Mouse (Mus musculus): ENCODE results near the gene Aldh5a1. TPM values are rescaled to one million over a fixed set of nuclear protein-coding genes. Genes with fewer than 3 reads are reported as not detected.

Aldh5a1 gene
- polyA plus RNA-seq, 1 experiment from 2014 or later = 7.9 TPM

DNA sequence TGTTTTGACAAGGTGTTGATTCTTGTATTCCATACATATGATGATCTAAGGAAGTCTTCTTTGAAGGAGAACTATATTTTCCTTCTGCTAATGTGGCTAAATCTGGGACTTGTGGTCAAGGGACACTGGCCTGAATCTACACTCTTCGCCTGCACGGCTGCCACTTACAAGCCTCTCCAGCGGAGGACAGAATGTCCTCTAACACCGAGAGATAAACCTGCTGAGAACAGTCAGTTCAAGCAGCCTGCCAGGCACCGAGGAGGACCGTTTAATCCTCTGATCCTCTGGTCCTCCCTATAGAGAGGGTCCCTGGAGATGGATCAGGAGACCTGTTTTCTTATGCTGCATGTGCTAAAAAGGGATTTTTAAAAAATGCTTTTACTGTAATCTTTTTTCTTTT, 34.0 kb downstream of the Aldh5a1 start:
- no peaks in the 10 kb centered on the region for H3K27me3 ChIP-seq (ENCODE audit: control insufficient read depth, insufficient read depth, low read length)
- no peak overlapping the region for H3K4me2 ChIP-seq
- H3K9me3 ChIP-seq (replicated peaks; ENCODE audit: control insufficient read depth, low read length) = no peaks in the 10 kb centered on the region
- H3K9ac ChIP-seq (ENCODE audit: low read depth, low read length) = no peak overlapping the region
- WGBS (ENCODE audit: insufficient replicate concordance) = 42% methylated on average over 6 of the region's 6 CpGs
- H3K27ac ChIP-seq (ENCODE audit: low read depth, low read length) = no peak overlapping the region
- no peaks in the 10 kb centered on the region; the same call in 1 of the 2 replicates for H3K36me3 ChIP-seq (ENCODE audit: control insufficient read depth, insufficient read depth, low read length)
- no peak overlapping the region for H3K4me3 ChIP-seq (ENCODE audit: low read depth, low read length)
- ATAC-seq (replicated peaks; ENCODE audit: insufficient number of reproducible peaks, low FRiP score, low TSS enrichment) = no peak
- H3K4me1 ChIP-seq (ENCODE audit: control insufficient read depth, insufficient read depth, low read length) = no peaks in the 10 kb centered on the region

DNA sequence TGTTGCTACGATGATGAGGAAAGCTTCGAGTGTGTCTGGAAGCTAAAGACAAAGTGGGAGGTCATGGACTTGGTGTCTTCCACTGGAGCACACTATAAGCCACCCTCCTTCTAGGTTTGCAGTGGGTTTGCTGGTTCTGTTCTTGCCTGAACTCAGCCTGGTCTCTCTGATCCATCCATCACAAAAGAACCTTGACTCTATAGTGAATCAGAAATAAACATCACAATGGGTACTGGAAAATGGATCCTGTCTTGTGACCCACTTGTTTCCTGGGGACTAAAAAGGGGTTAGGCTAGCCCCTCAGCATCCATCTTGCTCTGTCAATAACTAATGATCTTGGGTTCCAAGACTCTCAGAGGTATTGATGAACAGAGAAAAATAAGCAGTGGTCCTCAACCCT, 35.5 kb downstream of the Aldh5a1 start:
- no peaks in the 10 kb centered on the region for H3K4me1 ChIP-seq (ENCODE audit: control insufficient read depth, insufficient read depth, low read length)
- no peak overlapping the region for H3K9ac ChIP-seq (ENCODE audit: low read depth, low read length)
- H3K36me3 ChIP-seq (ENCODE audit: control insufficient read depth, insufficient read depth, low read length) = no peaks in the 10 kb centered on the region; the same call in 1 of the 2 replicates
- ATAC-seq (replicated peaks; ENCODE audit: insufficient number of reproducible peaks, low FRiP score, low TSS enrichment) = no peak
- H3K4me3 ChIP-seq (ENCODE audit: low read depth, low read length) = no peak overlapping the region
- no peak overlapping the region for H3K4me2 ChIP-seq
- no peaks in the 10 kb centered on the region for H3K9me3 ChIP-seq (replicated peaks; ENCODE audit: control insufficient read depth, low read length)
- H3K27me3 ChIP-seq (ENCODE audit: control insufficient read depth, insufficient read depth, low read length) = no peaks in the 10 kb centered on the region
- H3K27ac ChIP-seq (ENCODE audit: low read depth, low read length) = no peak overlapping the region
- WGBS (ENCODE audit: insufficient replicate concordance) = 89% methylated on average over 2 of the region's 2 CpGs

DNA sequence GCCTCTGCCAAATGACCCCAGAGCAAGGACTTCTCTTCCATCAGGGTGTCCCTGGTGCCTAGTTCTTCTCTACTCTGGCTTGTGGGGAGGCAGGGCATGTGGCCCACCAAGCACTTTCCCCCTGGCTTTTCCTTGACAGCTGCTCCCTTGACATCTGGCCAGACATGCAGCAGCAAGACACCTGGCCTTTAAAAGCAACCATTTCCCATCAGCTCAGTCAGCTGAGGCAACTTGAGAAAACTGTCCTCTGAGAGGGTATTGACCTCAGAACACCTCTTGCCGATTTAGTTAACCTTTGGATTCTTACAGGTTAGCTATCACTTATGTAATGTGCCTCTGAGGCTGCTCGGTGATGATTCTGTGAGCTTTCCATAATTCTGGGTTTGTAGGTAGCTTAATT, 43.6 kb downstream of the Aldh5a1 start:
- H3K9me3 ChIP-seq (replicated peaks; ENCODE audit: control insufficient read depth, low read length) = no peaks in the 10 kb centered on the region
- no peak overlapping the region for H3K4me2 ChIP-seq
- no peak for ATAC-seq (replicated peaks; ENCODE audit: insufficient number of reproducible peaks, low FRiP score, low TSS enrichment)
- no peaks in the 10 kb centered on the region for H3K4me1 ChIP-seq (ENCODE audit: control insufficient read depth, insufficient read depth, low read length)
- WGBS (ENCODE audit: insufficient replicate concordance) = 74% methylated on average over 2 of the region's 2 CpGs
- no peaks in the 10 kb centered on the region for H3K27me3 ChIP-seq (ENCODE audit: control insufficient read depth, insufficient read depth, low read length)
- no peaks in the 10 kb centered on the region for H3K36me3 ChIP-seq (ENCODE audit: control insufficient read depth, insufficient read depth, low read length)
- no peak overlapping the region for H3K4me3 ChIP-seq (ENCODE audit: low read depth, low read length)
- no peak overlapping the region for H3K9ac ChIP-seq (ENCODE audit: low read depth, low read length)
- H3K27ac ChIP-seq (ENCODE audit: low read depth, low read length) = no peak overlapping the region

DNA sequence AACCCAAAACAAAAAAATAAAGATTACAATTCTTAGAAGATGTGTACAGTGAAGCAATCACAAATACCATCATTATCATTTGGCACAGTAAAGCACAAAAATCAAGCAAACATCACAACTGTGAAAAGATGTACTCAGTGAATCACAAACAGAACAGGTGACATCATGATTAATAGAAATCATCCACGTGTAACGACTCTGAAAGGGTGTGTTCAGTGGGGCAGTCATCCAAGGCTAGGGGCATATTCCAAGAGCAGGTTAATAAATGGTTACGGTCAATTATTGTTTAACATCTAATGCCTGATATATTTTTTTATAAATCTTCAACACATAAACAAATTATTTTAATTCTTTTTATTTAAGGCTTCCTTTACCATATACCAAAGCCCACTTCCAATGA, 44.9 kb downstream of the Aldh5a1 start:
- no peak overlapping the region for H3K27ac ChIP-seq (ENCODE audit: low read depth, low read length)
- H3K36me3 ChIP-seq (ENCODE audit: control insufficient read depth, insufficient read depth, low read length) = no peaks in the 10 kb centered on the region
- H3K4me1 ChIP-seq (ENCODE audit: control insufficient read depth, insufficient read depth, low read length) = no peaks in the 10 kb centered on the region
- ATAC-seq (replicated peaks; ENCODE audit: insufficient number of reproducible peaks, low FRiP score, low TSS enrichment) = no peak
- no peaks in the 10 kb centered on the region for H3K9me3 ChIP-seq (replicated peaks; ENCODE audit: control insufficient read depth, low read length)
- 89% methylated on average over 3 of the region's 3 CpGs for WGBS (ENCODE audit: insufficient replicate concordance)
- H3K4me3 ChIP-seq (ENCODE audit: low read depth, low read length) = no peak overlapping the region
- H3K4me2 ChIP-seq = no peak overlapping the region
- no peaks in the 10 kb centered on the region for H3K27me3 ChIP-seq (ENCODE audit: control insufficient read depth, insufficient read depth, low read length)
- no peak overlapping the region for H3K9ac ChIP-seq (ENCODE audit: low read depth, low read length)

DNA sequence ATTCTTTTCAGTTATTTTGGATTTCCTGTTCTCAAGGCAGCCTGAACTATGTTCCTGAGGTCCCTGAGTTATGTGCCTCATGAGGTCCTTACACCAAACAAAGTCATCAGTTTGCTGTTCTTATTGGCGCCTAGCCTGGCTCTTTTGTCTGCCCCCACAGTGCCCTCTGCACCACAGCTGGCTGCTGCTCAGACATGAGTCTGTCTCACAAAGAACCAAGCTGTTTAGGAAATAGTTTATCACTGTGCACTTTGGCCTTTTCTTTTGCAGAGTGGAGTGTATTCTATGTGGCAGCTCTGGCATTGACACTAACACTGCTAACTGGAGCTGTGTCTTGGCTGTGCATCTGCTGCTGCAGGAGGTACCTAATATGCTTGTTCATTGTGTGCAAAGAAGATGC, 47.9 kb downstream of the Aldh5a1 start:
- no peaks in the 10 kb centered on the region for H3K4me1 ChIP-seq (ENCODE audit: control insufficient read depth, insufficient read depth, low read length)
- no peak overlapping the region for H3K9ac ChIP-seq (ENCODE audit: low read depth, low read length)
- H3K27ac ChIP-seq (ENCODE audit: low read depth, low read length) = no peak overlapping the region
- no peak for ATAC-seq (replicated peaks; ENCODE audit: insufficient number of reproducible peaks, low FRiP score, low TSS enrichment)
- H3K27me3 ChIP-seq (ENCODE audit: control insufficient read depth, insufficient read depth, low read length) = no peaks in the 10 kb centered on the region
- no peak overlapping the region for H3K4me3 ChIP-seq (ENCODE audit: low read depth, low read length)
- no peak overlapping the region for H3K4me2 ChIP-seq
- WGBS (ENCODE audit: insufficient replicate concordance) = 65% methylated on average over 1 of the region's 1 CpGs
- no peaks in the 10 kb centered on the region for H3K9me3 ChIP-seq (replicated peaks; ENCODE audit: control insufficient read depth, low read length)
- no peaks in the 10 kb centered on the region for H3K36me3 ChIP-seq (ENCODE audit: control insufficient read depth, insufficient read depth, low read length)

DNA sequence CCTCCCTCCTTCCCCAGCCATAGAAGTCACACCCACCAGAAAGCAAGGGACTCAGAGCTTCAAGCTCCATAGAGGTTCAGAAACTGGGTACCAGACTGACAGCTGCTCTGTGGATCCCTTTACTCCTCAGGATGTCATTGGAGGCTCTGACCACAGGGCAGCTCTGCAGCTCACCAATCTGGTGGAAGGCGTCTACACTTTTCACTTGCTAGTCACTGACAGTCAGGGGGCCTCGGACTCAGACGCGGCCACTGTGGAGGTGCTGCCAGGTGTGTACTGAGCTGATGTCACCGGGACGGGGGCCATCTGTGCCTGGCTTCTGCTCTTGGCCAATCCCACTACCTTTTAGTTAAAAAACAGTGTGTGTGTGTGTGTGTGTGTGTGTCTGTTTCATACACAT, 55.0 kb downstream of the Aldh5a1 start:
- no peak for ATAC-seq (replicated peaks; ENCODE audit: insufficient number of reproducible peaks, low FRiP score, low TSS enrichment)
- H3K9me3 ChIP-seq (replicated peaks; ENCODE audit: control insufficient read depth, low read length) = no peaks in the 10 kb centered on the region
- no peak overlapping the region for H3K27ac ChIP-seq (ENCODE audit: low read depth, low read length)
- H3K36me3 ChIP-seq (ENCODE audit: control insufficient read depth, insufficient read depth, low read length) = no peaks in the 10 kb centered on the region
- H3K9ac ChIP-seq (ENCODE audit: low read depth, low read length) = no peak overlapping the region
- H3K27me3 ChIP-seq (ENCODE audit: control insufficient read depth, insufficient read depth, low read length) = no peaks in the 10 kb centered on the region
- no peak overlapping the region for H3K4me3 ChIP-seq (ENCODE audit: low read depth, low read length)
- H3K4me2 ChIP-seq = no peak overlapping the region
- 90% methylated on average over 6 of the region's 6 CpGs for WGBS (ENCODE audit: insufficient replicate concordance)
- no peaks in the 10 kb centered on the region for H3K4me1 ChIP-seq (ENCODE audit: control insufficient read depth, insufficient read depth, low read length)

DNA sequence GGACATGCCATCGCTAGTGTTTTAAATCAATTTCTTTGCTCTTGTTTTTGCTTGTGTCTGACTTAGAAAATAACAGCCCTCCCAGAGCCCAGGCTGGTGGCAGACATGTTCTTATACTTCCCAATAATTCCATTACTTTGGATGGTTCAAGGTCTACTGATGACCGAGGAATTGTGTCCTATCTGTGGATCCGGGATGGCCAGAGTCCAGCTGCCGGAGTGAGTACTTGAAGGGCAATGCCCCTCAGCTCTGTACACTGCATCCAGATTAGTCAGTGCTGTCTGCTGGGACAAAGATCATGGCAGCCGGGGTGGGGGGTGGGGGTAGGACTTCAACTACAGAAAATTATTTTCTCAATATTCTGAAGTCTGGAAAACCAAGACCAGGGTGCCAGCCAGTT, 56.8 kb downstream of the Aldh5a1 start:
- Histone ChIP-seq H3K9ac (ENCODE audit: low read depth, low read length) (no peak overlapping the region), H3K9me3 (replicated peaks; ENCODE audit: control insufficient read depth, low read length) (no peaks in the 10 kb centered on the region), H3K4me2 (no peak overlapping the region), H3K27ac (ENCODE audit: low read depth, low read length) (no peak overlapping the region), H3K36me3 (ENCODE audit: control insufficient read depth, insufficient read depth, low read length) (no peaks in the 10 kb centered on the region), H3K27me3 (ENCODE audit: control insufficient read depth, insufficient read depth, low read length) (no peaks in the 10 kb centered on the region), H3K4me3 (ENCODE audit: low read depth, low read length) (no peak overlapping the region), H3K4me1 (ENCODE audit: control insufficient read depth, insufficient read depth, low read length) (no peaks in the 10 kb centered on the region)
- 78% methylated on average over 5 of the region's 5 CpGs for WGBS (ENCODE audit: insufficient replicate concordance)
- ATAC-seq (replicated peaks; ENCODE audit: insufficient number of reproducible peaks, low FRiP score, low TSS enrichment) = no peak

DNA sequence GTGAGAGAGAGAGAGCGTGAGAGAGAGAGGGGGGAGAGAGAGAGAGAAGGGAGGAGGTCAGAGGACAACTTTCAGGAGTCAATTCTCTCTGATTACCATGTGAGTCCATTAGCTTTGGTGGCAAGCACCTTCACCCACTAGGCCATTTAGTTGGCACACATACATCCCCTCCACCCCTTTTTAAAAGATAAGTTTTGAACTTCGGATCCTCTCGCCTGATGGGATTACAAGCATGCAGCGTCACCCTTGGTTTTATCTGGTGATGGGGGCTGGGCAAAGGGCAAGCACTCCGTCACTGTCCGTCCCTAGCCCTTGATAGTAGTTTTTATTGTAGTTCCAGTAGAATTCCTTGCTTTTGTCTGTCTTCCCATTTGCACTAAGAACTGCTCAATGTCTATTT, 57.3 kb downstream of the Aldh5a1 start:
- Histone ChIP-seq H3K4me3 (ENCODE audit: low read depth, low read length) (no peak overlapping the region), H3K27ac (ENCODE audit: low read depth, low read length) (no peak overlapping the region), H3K9me3 (replicated peaks; ENCODE audit: control insufficient read depth, low read length) (no peaks in the 10 kb centered on the region), H3K4me1 (ENCODE audit: control insufficient read depth, insufficient read depth, low read length) (no peaks in the 10 kb centered on the region), H3K4me2 (no peak overlapping the region), H3K36me3 (ENCODE audit: control insufficient read depth, insufficient read depth, low read length) (no peaks in the 10 kb centered on the region), H3K27me3 (ENCODE audit: control insufficient read depth, insufficient read depth, low read length) (no peaks in the 10 kb centered on the region), H3K9ac (ENCODE audit: low read depth, low read length) (no peak overlapping the region)
- no peak for ATAC-seq (replicated peaks; ENCODE audit: insufficient number of reproducible peaks, low FRiP score, low TSS enrichment)
- WGBS (ENCODE audit: insufficient replicate concordance) = 56% methylated on average over 6 of the region's 6 CpGs

DNA sequence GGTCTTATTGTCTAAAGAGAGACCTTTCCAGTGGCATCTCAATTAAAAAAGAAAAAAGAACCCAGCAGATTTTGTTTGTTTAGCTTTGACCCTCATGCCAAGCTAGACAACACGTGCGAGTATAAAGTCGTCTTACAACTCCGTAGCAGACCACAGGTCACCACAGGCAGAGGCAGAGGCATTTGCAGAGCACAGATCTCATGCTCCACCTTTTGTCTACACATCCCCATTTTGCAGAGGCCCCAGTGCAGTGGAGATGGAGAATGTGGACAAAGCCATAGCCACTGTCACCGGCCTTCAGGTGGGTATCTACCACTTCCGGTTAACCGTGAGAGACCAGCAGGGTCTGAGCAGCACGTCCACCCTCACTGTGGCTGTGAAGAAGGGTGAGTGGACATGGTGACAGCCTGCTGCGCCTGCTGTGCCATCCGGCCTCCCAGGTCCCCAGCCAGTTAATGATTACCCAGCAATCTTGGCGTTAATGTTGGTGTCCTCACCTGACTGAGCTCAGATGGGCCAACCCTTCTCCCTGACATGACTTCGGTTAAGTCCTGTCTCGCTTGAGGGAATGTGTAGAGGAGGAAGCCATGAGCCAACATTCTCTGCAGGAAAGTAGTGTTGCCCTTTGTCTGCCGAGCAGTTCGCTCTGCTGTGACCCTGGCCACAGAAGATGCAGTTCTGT, 58.0 kb downstream of the Aldh5a1 start:
- no peak for ATAC-seq (replicated peaks; ENCODE audit: insufficient number of reproducible peaks, low FRiP score, low TSS enrichment)
- no peaks in the 10 kb centered on the region for H3K36me3 ChIP-seq (ENCODE audit: control insufficient read depth, insufficient read depth, low read length)
- WGBS (ENCODE audit: insufficient replicate concordance) = 83% methylated on average over 15 of the region's 15 CpGs
- no peaks in the 10 kb centered on the region for H3K9me3 ChIP-seq (replicated peaks; ENCODE audit: control insufficient read depth, low read length)
- H3K9ac ChIP-seq (ENCODE audit: low read depth, low read length) = no peak overlapping the region
- no peak overlapping the region for H3K4me3 ChIP-seq (ENCODE audit: low read depth, low read length)
- no peak overlapping the region for H3K4me2 ChIP-seq
- no peaks in the 10 kb centered on the region for H3K27me3 ChIP-seq (ENCODE audit: control insufficient read depth, insufficient read depth, low read length)
- no peaks in the 10 kb centered on the region for H3K4me1 ChIP-seq (ENCODE audit: control insufficient read depth, insufficient read depth, low read length)
- H3K27ac ChIP-seq (ENCODE audit: low read depth, low read length) = no peak overlapping the region

Measured in heart, embryonic 11.5 days (tissue).